Comparison of ENCODE assay signal across 8 mouse cellular contexts in genomic region chr7:114416021-114416845, GRCm38 (mm10). TPM values are rescaled to one million over a fixed set of nuclear protein-coding genes. Genes with fewer than 3 reads are reported as not detected.
DNase-seq lines count a peak whose midpoint lies in the region; ATAC-seq and TF ChIP-seq lines count a peak whose summit lies in the region.

No protein-coding gene starts in this region.

- H3K4me3 ChIP-seq in heart, adult 2 months, result peak overlapping the region; percentile 70
- peak overlapping the region; percentile 83 for H3K4me3 ChIP-seq in limb, embryonic 14.5 days (replicated peaks; ENCODE audit: low read length)
- H3K4me3 ChIP-seq in midbrain, embryonic 15.5 days, result peak overlapping the region; percentile 60

- intact Hi-C loops in heart, adult 2 months (cut with DNase I), result loop anchor here (5.0 kb wide), 2 partner anchors 114 to 139 kb away; partner anchors contain the start of gene Psma1

- H3K27ac ChIP-seq in heart, adult 2 months, result peak overlapping the region; percentile 52
- peak overlapping the region; percentile 85 for H3K27ac ChIP-seq in limb, embryonic 14.5 days (replicated peaks; ENCODE audit: low read depth, low read length)
- H3K27ac ChIP-seq in midbrain, embryonic 15.5 days, result peak overlapping the region; percentile 97

- H3K79me2 ChIP-seq in heart, adult 2 months (replicated peaks; ENCODE audit: control insufficient read depth, insufficient read depth, low read length), result no peaks in the 10 kb centered on the region; the same call in 1 of the 2 replicates

- under 1% methylated on average over 66 of the region's 66 CpGs for WGBS in heart, adult 2 months
- WGBS in limb, embryonic 14.5 days, result under 1% methylated on average over 55 of the region's 66 CpGs
- WGBS in midbrain, embryonic 15.5 days, result under 1% methylated on average over 63 of the region's 66 CpGs

- H3K4me2 ChIP-seq in limb, embryonic 14.5 days (replicated peaks; ENCODE audit: low read depth, low read length, severe bottlenecking), result peak overlapping the region; percentile 92
- peak overlapping the region; percentile 78 for H3K4me2 ChIP-seq in midbrain, embryonic 15.5 days

- no peak for TF ChIP-seq EP300 in heart, adult 2 months (IDR thresholded peaks at IDR 0.05; ENCODE audit: insufficient read depth, low read depth, low read length)

- ATAC-seq in limb, embryonic 14.5 days (ENCODE audit: low FRiP score, low read depth), result peak; percentile 24
- peak; percentile 73 for ATAC-seq in midbrain, embryonic 15.5 days (replicated peaks)

- peak overlapping the region; percentile 82 for H3K9ac ChIP-seq in heart, adult 2 months (ENCODE audit: low read depth, low read length)
- peak overlapping the region; percentile 93 for H3K9ac ChIP-seq in limb, embryonic 14.5 days (ENCODE audit: low read depth, low read length, severe bottlenecking)
- peak overlapping the region; percentile 91 for H3K9ac ChIP-seq in midbrain, embryonic 15.5 days

- H3K36me3 ChIP-seq in heart, adult 2 months (ENCODE audit: control insufficient read depth, insufficient read depth, low read length), result no peaks in the 10 kb centered on the region
- no peaks in the 10 kb centered on the region for H3K36me3 ChIP-seq in limb, embryonic 14.5 days (ENCODE audit: control insufficient read depth, insufficient read depth, low read length)
- H3K36me3 ChIP-seq in midbrain, embryonic 15.5 days (replicated peaks), result no peaks in the 10 kb centered on the region

- H3K4me1 ChIP-seq in heart, adult 2 months (ENCODE audit: control insufficient read depth, insufficient read depth, low read length), result no peaks in the 10 kb centered on the region
- peaks cover 7% of the 10 kb centered on the region for H3K4me1 ChIP-seq in limb, embryonic 14.5 days (ENCODE audit: control insufficient read depth, insufficient read depth, low read length)
- peaks cover 20% of the 10 kb centered on the region for H3K4me1 ChIP-seq in midbrain, embryonic 15.5 days

- TF ChIP-seq CTCF in heart, adult 2 months (IDR thresholded peaks at IDR 0.05), result no peak

- peaks cover 1% of the 10 kb centered on the region; the same call in 1 of the 2 replicates for H3K27me3 ChIP-seq in heart, adult 2 months (ENCODE audit: control insufficient read depth, insufficient read depth, low read length)
- H3K27me3 ChIP-seq in limb, embryonic 14.5 days (ENCODE audit: control insufficient read depth, insufficient read depth, low read length), result no peaks in the 10 kb centered on the region
- no peaks in the 10 kb centered on the region for H3K27me3 ChIP-seq in midbrain, embryonic 15.5 days (replicated peaks)

- no peaks in the 10 kb centered on the region for H3K9me3 ChIP-seq in limb, embryonic 14.5 days (ENCODE audit: control insufficient read depth, low read length)
- no peaks in the 10 kb centered on the region for H3K9me3 ChIP-seq in midbrain, embryonic 15.5 days

- DNase-seq in lung, adult 18-20 months, result peak; percentile 14 to 17
- DNase-seq in lung, postnatal 25 days (ENCODE audit: low spot score), result no peak
- DNase-seq in embryo, embryonic 11 days, result peak; percentile 56
- DNase-seq in heart, adult 2 months, result peak; percentile 49 to 59
- DNase-seq in kidney, adult 9 months, result peak; percentile 9
- DNase-seq in limb, embryonic 14.5 days (ENCODE audit: low spot score), result peak; percentile 4
- peak; percentile 40 to 45 for DNase-seq in spleen, postnatal 36 days (ENCODE audit: low spot score in 2 of 2)

- TF ChIP-seq POLR2A in heart, adult 2 months (IDR thresholded peaks at IDR 0.05; ENCODE audit: insufficient read depth, low read depth, low read length), result no peak
- TF ChIP-seq POLR2A in limb, embryonic 14.5 days (IDR thresholded peaks at IDR 0.05; ENCODE audit: borderline replicate concordance, extremely low read depth, insufficient read depth, insufficient read length), result no peak

RNA-seq across cellular contexts. Expression of gene Pde3b, which starts 1.2 kb away (rescaled TPM):
- 1 to 10 TPM; 3.8 to 4.8 TPM for total RNA-seq in heart, adult 2 months (2021)
- polyA plus RNA-seq in heart, adult 2 months (2012; rRNA removed), result 4.9 and 5.2 TPM in 2 replicates
- 8.1 and 8.2 TPM in 2 replicates for polyA plus RNA-seq in limb, embryonic 14.5 days (2012; rRNA removed)
- 7.4 and 8.9 TPM in 2 replicates for polyA plus RNA-seq in limb, embryonic 14.5 days (2014; fragmentation: Nextera tagmentation; extraction: Ambion mirVana)
- 3.9 and 4.3 TPM in 2 replicates for polyA plus RNA-seq in midbrain, embryonic 15.5 days (2015; fragmentation: Nextera tagmentation; extraction: Ambion mirVana)
